Mouse (Mus musculus) kidney, postnatal 36 days (tissue): ENCODE measurements around the gene Crkl.
A peak's percentile ranks its signal among the peaks of the same experiment; 100 is the strongest.
"Not testable (repeated sequence)": the region's sequence is repeated elsewhere in the genome, so short reads cannot be mapped to it uniquely, and the experiment has no call there.

ENCODE experiments used
- DNase-seq, 2 experiments: peaks; one replicate each; pipeline ENCODE4 v3.0.0; 2021 to 2022; ENCODE audit warnings: mixed read lengths in 2 of 2

The Crkl gene

GRCm38 (mm10) chr16:17488478-17489468 lies 37.0 kb downstream of the Crkl start:
- DNase-seq, result peak; percentile 26 to 53

- peak; percentile 24 to 81 for DNase-seq
Measured at GRCm38 (mm10) chr16:17489469-17490111, 37.8 kb downstream of the Crkl start, which contains the start of gene Aifm3. Gene Aifm3, plus strand, starts transcription at chr16:17489611.

- no peak for DNase-seq
Measured at GRCm38 (mm10) chr16:17491154-17491553, 39.4 kb downstream of the Crkl start.

- no peak for DNase-seq
Measured at GRCm38 (mm10) chr16:17491896-17492561, 40.2 kb downstream of the Crkl start.

GRCm38 (mm10) chr16:17496499-17497305 lies 44.9 kb downstream of the Crkl start:
- DNase-seq, result peak; percentile 62 to 82

- no peak for DNase-seq
Measured at GRCm38 (mm10) chr16:17499249-17499883, 47.6 kb downstream of the Crkl start.

GRCm38 (mm10) chr16:17502681-17503080 lies 50.9 kb downstream of the Crkl start:
- no peak for DNase-seq

GRCm38 (mm10) chr16:17507018-17507552 lies 55.3 kb downstream of the Crkl start:
- peak; percentile 72 for DNase-seq

GRCm38 (mm10) chr16:17508031-17508430 lies 56.2 kb downstream of the Crkl start:
- DNase-seq, result not testable (repeated sequence)

GRCm38 (mm10) chr16:17508546-17509239 lies 56.9 kb downstream of the Crkl start, which contains the start of gene Lztr1:
Gene Lztr1, plus strand, starts transcription at chr16:17508688.
- DNase-seq, result peak; percentile 92 to 93

GRCm38 (mm10) chr16:17509240-17509597 lies 57.4 kb downstream of the Crkl start:
- no peak for DNase-seq

- no peak for DNase-seq
Measured at GRCm38 (mm10) chr16:17510143-17510542, 58.4 kb downstream of the Crkl start.

- DNase-seq, result peak; percentile 37 to 60
Measured at GRCm38 (mm10) chr16:17510686-17511085, 58.9 kb downstream of the Crkl start.

GRCm38 (mm10) chr16:17511431-17511830 lies 59.6 kb downstream of the Crkl start:
- DNase-seq, result peak in 1 of 2 experiments; percentile 19

- DNase-seq, result peak in 1 of 2 experiments; percentile 51
Measured at GRCm38 (mm10) chr16:17518910-17519309, 67.1 kb downstream of the Crkl start.

GRCm38 (mm10) chr16:17524156-17524555 lies 72.4 kb downstream of the Crkl start:
- DNase-seq, result no peak

GRCm38 (mm10) chr16:17525524-17525923 lies 73.7 kb downstream of the Crkl start:
- DNase-seq, result no peak

GRCm38 (mm10) chr16:17526223-17526622 lies 74.4 kb downstream of the Crkl start:
- DNase-seq, result peak; percentile 51 to 73

GRCm38 (mm10) chr16:17527606-17528005 lies 75.8 kb downstream of the Crkl start:
- DNase-seq, result no peak

GRCm38 (mm10) chr16:17528276-17528675 lies 76.5 kb downstream of the Crkl start:
- DNase-seq, result no peak
